Mouse (Mus musculus): Measurements from ENCODE around the gene Gm17482. TPM values are rescaled to one million over a fixed set of nuclear protein-coding genes. Genes with fewer than 3 reads are reported as not detected.

Gm17482 gene
- not detected in 2 replicates for polyA plus RNA-seq (2015; fragmentation: Nextera tagmentation; extraction: Ambion mirVana)

DNA sequence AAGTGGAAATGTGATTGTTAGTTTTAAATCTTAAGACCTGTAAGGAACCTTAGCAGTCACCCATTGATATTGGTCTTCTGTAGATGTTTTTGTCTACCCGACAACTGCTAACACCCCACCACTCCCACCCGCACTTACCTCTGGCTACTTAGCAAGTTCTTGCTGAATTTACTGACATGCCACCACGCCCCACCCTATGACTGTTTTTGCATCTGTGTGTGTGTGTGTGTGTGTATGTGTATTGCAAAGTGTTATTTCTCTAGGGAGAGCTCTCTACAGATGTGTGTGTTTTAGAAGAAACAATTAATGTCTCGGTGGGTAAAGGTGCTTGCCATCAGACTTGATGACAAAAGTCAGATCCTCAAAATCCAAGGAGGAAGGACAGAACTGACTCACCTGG is at the start of gene Gm17482:
TSS of gene Gm17482 (plus strand) at position 301 of the 400 bp plus-strand sequence.
- no peaks in the 10 kb centered on the region for H3K4me1 ChIP-seq (ENCODE audit: control insufficient read depth, low read depth, low read length)
- WGBS (ENCODE audit: insufficient replicate concordance): 58% methylated on average over 4 of the region's 4 CpGs
- H3K9ac ChIP-seq (ENCODE audit: low read depth, low read length): no peak within 1 kb of the TSS
- no peaks in the 10 kb centered on the region for H3K9me3 ChIP-seq (replicated peaks; ENCODE audit: control insufficient read depth, low read length)
- no peak within 1 kb of the TSS for H3K4me2 ChIP-seq (ENCODE audit: low read depth, low read length)
- no peak within 1 kb of the TSS for H3K4me3 ChIP-seq (ENCODE audit: low read depth, low read length)
- no peak within 1 kb of the TSS for H3K27ac ChIP-seq (ENCODE audit: low read length)
- no peak for ATAC-seq (ENCODE audit: low read depth)
- no peaks in the 10 kb centered on the region for H3K27me3 ChIP-seq (ENCODE audit: control insufficient read depth, insufficient read depth, low read depth, low read length)
- no peaks in the 10 kb centered on the region for H3K36me3 ChIP-seq (ENCODE audit: control insufficient read depth, insufficient read depth)

GRCm38 (mm10) chr6:115178826-115179225 is 48.3 kb upstream of the Gm17482 start:
- no peak overlapping the region for H3K4me2 ChIP-seq (ENCODE audit: low read depth, low read length)
- WGBS (ENCODE audit: insufficient replicate concordance): 14% methylated on average over 3 of the region's 3 CpGs
- H3K4me1 ChIP-seq (ENCODE audit: control insufficient read depth, low read depth, low read length): no peaks in the 10 kb centered on the region
- no peak overlapping the region for H3K9ac ChIP-seq (ENCODE audit: low read depth, low read length)
- no peak for ATAC-seq (ENCODE audit: low read depth)
- H3K27ac ChIP-seq (ENCODE audit: low read length): no peak overlapping the region
- no peaks in the 10 kb centered on the region for H3K9me3 ChIP-seq (replicated peaks; ENCODE audit: control insufficient read depth, low read length)
- H3K27me3 ChIP-seq (ENCODE audit: control insufficient read depth, insufficient read depth, low read depth, low read length): no peaks in the 10 kb centered on the region
- H3K36me3 ChIP-seq (ENCODE audit: control insufficient read depth, insufficient read depth): no peaks in the 10 kb centered on the region
- H3K4me3 ChIP-seq (ENCODE audit: low read depth, low read length): no peak overlapping the region

GRCm38 (mm10) chr6:115181094-115181493 is 46.0 kb upstream of the Gm17482 start:
- ATAC-seq (ENCODE audit: low read depth): no peak
- 56% methylated on average over 2 of the region's 2 CpGs for WGBS (ENCODE audit: insufficient replicate concordance)

GRCm38 (mm10) chr6:115191111-115191510 is 36.0 kb upstream of the Gm17482 start:
- H3K27ac ChIP-seq (ENCODE audit: low read length): no peak overlapping the region
- no peaks in the 10 kb centered on the region for H3K36me3 ChIP-seq (ENCODE audit: control insufficient read depth, insufficient read depth)
- H3K4me3 ChIP-seq (ENCODE audit: low read depth, low read length): no peak overlapping the region
- 69% methylated on average over 7 of the region's 7 CpGs for WGBS (ENCODE audit: insufficient replicate concordance)
- H3K9me3 ChIP-seq (replicated peaks; ENCODE audit: control insufficient read depth, low read length): no peaks in the 10 kb centered on the region
- ATAC-seq (ENCODE audit: low read depth): no peak
- H3K4me1 ChIP-seq (ENCODE audit: control insufficient read depth, low read depth, low read length): no peaks in the 10 kb centered on the region
- H3K9ac ChIP-seq (ENCODE audit: low read depth, low read length): no peak overlapping the region
- H3K4me2 ChIP-seq (ENCODE audit: low read depth, low read length): no peak overlapping the region
- no peaks in the 10 kb centered on the region for H3K27me3 ChIP-seq (ENCODE audit: control insufficient read depth, insufficient read depth, low read depth, low read length)

More at GRCm38 (mm10) chr6:115181094-115181493, 46.0 kb upstream of the Gm17482 start:
- H3K4me1 ChIP-seq (ENCODE audit: control insufficient read depth, low read depth, low read length): no peaks in the 10 kb centered on the region
- H3K4me3 ChIP-seq (ENCODE audit: low read depth, low read length): no peak overlapping the region
- no peak overlapping the region for H3K9ac ChIP-seq (ENCODE audit: low read depth, low read length)
- no peak overlapping the region for H3K27ac ChIP-seq (ENCODE audit: low read length)
- H3K9me3 ChIP-seq (replicated peaks; ENCODE audit: control insufficient read depth, low read length): no peaks in the 10 kb centered on the region
- no peaks in the 10 kb centered on the region for H3K36me3 ChIP-seq (ENCODE audit: control insufficient read depth, insufficient read depth)
- no peak overlapping the region for H3K4me2 ChIP-seq (ENCODE audit: low read depth, low read length)
- H3K27me3 ChIP-seq (ENCODE audit: control insufficient read depth, insufficient read depth, low read depth, low read length): no peaks in the 10 kb centered on the region

DNA sequence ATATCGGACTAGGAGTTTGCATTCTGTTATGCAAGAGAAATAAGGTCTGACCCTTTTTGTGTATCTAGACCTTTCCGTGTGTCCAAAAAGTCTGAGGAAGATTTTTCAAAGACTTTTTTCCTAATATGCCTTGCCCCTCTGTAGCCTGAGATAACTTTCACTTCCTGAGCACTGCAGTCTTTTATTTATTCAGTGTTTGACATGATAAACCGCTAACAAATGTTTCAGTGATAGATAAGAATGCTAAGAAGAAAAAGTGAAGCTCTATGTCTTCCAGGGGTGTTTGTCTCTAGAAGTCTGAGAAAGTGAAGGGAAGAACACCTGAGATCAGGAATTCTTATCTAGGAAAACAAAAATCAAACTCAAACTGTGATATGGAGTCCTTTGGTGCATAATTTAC is 26.4 kb upstream of the Gm17482 start:
- Histone ChIP-seq H3K9me3 (replicated peaks; ENCODE audit: control insufficient read depth, low read length) (no peaks in the 10 kb centered on the region), H3K4me2 (ENCODE audit: low read depth, low read length) (no peak overlapping the region), H3K4me3 (ENCODE audit: low read depth, low read length) (no peak overlapping the region), H3K9ac (ENCODE audit: low read depth, low read length) (no peak overlapping the region), H3K4me1 (ENCODE audit: control insufficient read depth, low read depth, low read length) (no peaks in the 10 kb centered on the region), H3K36me3 (ENCODE audit: control insufficient read depth, insufficient read depth) (no peaks in the 10 kb centered on the region), H3K27me3 (ENCODE audit: control insufficient read depth, insufficient read depth, low read depth, low read length) (no peaks in the 10 kb centered on the region), H3K27ac (ENCODE audit: low read length) (no peak overlapping the region)
- ATAC-seq (ENCODE audit: low read depth): no peak
- WGBS (ENCODE audit: insufficient replicate concordance): 34% methylated on average over 3 of the region's 3 CpGs

- Histone ChIP-seq H3K4me3 (ENCODE audit: low read depth, low read length) (no peak overlapping the region), H3K27me3 (ENCODE audit: control insufficient read depth, insufficient read depth, low read depth, low read length) (no peaks in the 10 kb centered on the region), H3K27ac (ENCODE audit: low read length) (no peak overlapping the region), H3K9me3 (replicated peaks; ENCODE audit: control insufficient read depth, low read length) (no peaks in the 10 kb centered on the region), H3K4me1 (ENCODE audit: control insufficient read depth, low read depth, low read length) (no peaks in the 10 kb centered on the region), H3K36me3 (ENCODE audit: control insufficient read depth, insufficient read depth) (no peaks in the 10 kb centered on the region), H3K9ac (ENCODE audit: low read depth, low read length) (no peak overlapping the region), H3K4me2 (ENCODE audit: low read depth, low read length) (no peak overlapping the region)
- ATAC-seq (ENCODE audit: low read depth): no peak
- WGBS (ENCODE audit: insufficient replicate concordance): 51% methylated on average over 3 of the region's 3 CpGs
Measured at GRCm38 (mm10) chr6:115203029-115203428, 24.1 kb upstream of the Gm17482 start.

- ATAC-seq (ENCODE audit: low read depth): no peak
- no peaks in the 10 kb centered on the region for H3K27me3 ChIP-seq (ENCODE audit: control insufficient read depth, insufficient read depth, low read depth, low read length)
Measured at GRCm38 (mm10) chr6:115210187-115210586, 17.0 kb upstream of the Gm17482 start.

GRCm38 (mm10) chr6:115210820-115211219 is 16.3 kb upstream of the Gm17482 start:
- Histone ChIP-seq H3K4me3 (ENCODE audit: low read depth, low read length) (no peak overlapping the region), H3K36me3 (ENCODE audit: control insufficient read depth, insufficient read depth) (no peaks in the 10 kb centered on the region)

More at GRCm38 (mm10) chr6:115210187-115210586, 17.0 kb upstream of the Gm17482 start:
- no peaks in the 10 kb centered on the region for H3K36me3 ChIP-seq (ENCODE audit: control insufficient read depth, insufficient read depth)
- no peak overlapping the region for H3K9ac ChIP-seq (ENCODE audit: low read depth, low read length)
- 38% methylated on average over 2 of the region's 2 CpGs for WGBS (ENCODE audit: insufficient replicate concordance)
- no peaks in the 10 kb centered on the region for H3K9me3 ChIP-seq (replicated peaks; ENCODE audit: control insufficient read depth, low read length)
- no peak overlapping the region for H3K4me2 ChIP-seq (ENCODE audit: low read depth, low read length)
- H3K27ac ChIP-seq (ENCODE audit: low read length): no peak overlapping the region
- no peaks in the 10 kb centered on the region for H3K4me1 ChIP-seq (ENCODE audit: control insufficient read depth, low read depth, low read length)
- H3K4me3 ChIP-seq (ENCODE audit: low read depth, low read length): no peak overlapping the region

GRCm38 (mm10) chr6:115212132-115212903 is 14.8 kb upstream of the Gm17482 start:
- Histone ChIP-seq H3K36me3 (ENCODE audit: control insufficient read depth, insufficient read depth) (no peaks in the 10 kb centered on the region), H3K27me3 (ENCODE audit: control insufficient read depth, insufficient read depth, low read depth, low read length) (no peaks in the 10 kb centered on the region), H3K9me3 (replicated peaks; ENCODE audit: control insufficient read depth, low read length) (no peaks in the 10 kb centered on the region), H3K4me1 (ENCODE audit: control insufficient read depth, low read depth, low read length) (no peaks in the 10 kb centered on the region), H3K27ac (ENCODE audit: low read length) (no peak overlapping the region), H3K9ac (ENCODE audit: low read depth, low read length) (no peak overlapping the region), H3K4me2 (ENCODE audit: low read depth, low read length) (no peak overlapping the region), H3K4me3 (ENCODE audit: low read depth, low read length) (no peak overlapping the region)
- WGBS (ENCODE audit: insufficient replicate concordance): 41% methylated on average over 5 of the region's 5 CpGs
- no peak for ATAC-seq (ENCODE audit: low read depth)

More at GRCm38 (mm10) chr6:115210820-115211219, 16.3 kb upstream of the Gm17482 start:
- no peak overlapping the region for H3K27ac ChIP-seq (ENCODE audit: low read length)
- H3K4me1 ChIP-seq (ENCODE audit: control insufficient read depth, low read depth, low read length): no peaks in the 10 kb centered on the region
- H3K9me3 ChIP-seq (replicated peaks; ENCODE audit: control insufficient read depth, low read length): no peaks in the 10 kb centered on the region
- ATAC-seq (ENCODE audit: low read depth): no peak
- H3K27me3 ChIP-seq (ENCODE audit: control insufficient read depth, insufficient read depth, low read depth, low read length): no peaks in the 10 kb centered on the region
- no peak overlapping the region for H3K4me2 ChIP-seq (ENCODE audit: low read depth, low read length)
- 68% methylated on average over 3 of the region's 3 CpGs for WGBS (ENCODE audit: insufficient replicate concordance)
- no peak overlapping the region for H3K9ac ChIP-seq (ENCODE audit: low read depth, low read length)
